Mouse (Mus musculus) right cerebral cortex, adult 18-20 months (tissue): Measurements from ENCODE around the gene Epha3.

Experiments used
- DNase-seq: peaks from one replicate; pipeline ENCODE4 v3.0.0; 2022; ENCODE audit warnings: mixed read lengths

Gene Epha3

DNA sequence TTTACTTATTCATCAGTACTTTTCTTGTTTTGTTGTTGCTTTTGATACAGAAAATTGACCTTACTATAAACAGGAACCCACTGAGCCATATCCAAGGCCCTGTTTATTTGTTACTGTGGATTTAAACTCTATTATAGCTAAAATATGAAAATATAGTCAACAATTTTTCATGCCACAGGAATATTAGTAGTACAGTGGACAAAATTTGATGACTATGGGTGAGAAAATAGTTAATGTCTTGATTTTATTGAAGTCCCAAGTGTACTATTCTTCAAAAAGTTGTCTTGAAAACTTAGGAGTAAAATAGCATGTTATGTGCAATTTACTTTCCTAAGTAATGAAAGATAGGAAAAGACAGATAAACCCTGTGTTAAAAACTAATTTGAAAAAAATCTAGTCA lies 217.4 kb downstream of the Epha3 start:
- DNase-seq, result no peak

DNA sequence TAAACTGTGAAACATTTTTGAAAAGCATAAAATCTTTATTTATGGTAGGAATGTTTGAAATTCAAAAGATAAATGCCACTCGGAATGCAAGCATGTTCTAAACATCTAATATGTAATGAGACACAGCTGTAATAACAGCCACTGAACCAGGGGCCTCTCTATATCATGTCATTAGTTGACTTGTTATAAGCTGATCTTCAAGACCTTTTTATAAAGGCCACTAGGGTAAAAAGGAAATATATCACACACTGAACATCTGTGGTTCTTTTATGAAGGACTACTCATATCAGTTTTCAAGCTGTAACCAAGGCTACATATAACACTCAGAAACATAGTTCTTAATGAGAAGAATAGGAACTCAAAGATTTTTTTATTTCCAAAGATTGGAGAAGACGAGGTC lies 221.3 kb downstream of the Epha3 start:
- DNase-seq, result no peak

DNA sequence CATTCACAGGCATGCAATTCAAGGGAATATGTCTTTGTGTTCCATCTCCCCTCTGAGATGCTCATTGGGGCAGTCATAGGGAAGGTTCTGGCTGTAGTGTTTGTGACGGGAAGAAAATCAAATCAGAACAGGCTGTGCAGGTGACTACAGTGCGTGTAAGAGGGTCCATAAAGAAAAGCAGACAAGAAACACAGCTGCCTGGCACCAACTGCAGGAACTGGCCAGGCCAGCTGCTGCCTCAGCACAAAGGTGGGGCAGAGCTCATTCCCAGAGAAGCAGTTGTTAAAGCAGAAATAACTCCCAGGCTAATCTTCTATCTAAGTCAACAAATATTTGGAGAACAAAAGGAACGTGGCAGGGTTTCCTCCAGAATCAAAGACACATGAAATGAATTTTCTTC lies 222.4 kb downstream of the Epha3 start:
- no peak for DNase-seq

DNA sequence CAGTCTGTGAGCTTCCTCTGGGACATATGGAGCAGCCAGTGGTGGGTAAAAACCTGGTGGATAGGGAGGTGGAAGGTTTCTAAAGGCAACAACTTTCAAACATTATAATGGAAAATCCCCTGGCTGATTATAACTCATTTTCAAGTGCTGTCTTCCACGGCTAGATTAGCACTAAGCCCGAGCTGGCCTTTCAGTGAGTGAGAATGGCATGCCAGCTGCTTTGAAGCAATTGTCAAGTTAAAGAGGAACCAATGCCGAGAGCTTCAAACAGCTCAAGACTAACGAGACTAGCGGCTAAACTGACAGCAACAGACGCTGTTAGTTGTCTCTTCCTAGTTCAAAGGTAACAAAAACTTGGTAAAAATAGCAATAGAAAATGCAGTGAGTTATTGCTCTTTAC lies 225.3 kb downstream of the Epha3 start:
- no peak for DNase-seq

DNA sequence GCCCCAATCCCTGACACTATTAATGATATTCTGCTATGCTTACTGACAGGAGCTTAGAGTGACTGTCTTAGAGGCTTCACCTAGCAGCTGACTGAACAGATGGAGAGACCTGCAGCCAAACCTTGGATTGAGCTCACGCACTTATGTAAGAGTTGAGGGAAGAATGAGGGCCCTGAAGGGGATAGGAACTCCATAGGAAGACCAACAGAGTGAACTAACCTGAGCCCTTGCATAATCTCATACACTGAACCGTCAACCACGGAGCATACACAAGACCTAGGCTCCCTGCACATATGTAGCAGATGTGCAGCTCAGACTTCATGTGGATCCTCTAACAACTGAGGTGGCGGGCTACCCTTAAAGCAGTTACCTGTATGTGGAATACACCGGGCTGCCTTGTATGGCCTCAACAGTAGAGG lies 230.2 kb downstream of the Epha3 start:
- DNase-seq, result no peak

DNA sequence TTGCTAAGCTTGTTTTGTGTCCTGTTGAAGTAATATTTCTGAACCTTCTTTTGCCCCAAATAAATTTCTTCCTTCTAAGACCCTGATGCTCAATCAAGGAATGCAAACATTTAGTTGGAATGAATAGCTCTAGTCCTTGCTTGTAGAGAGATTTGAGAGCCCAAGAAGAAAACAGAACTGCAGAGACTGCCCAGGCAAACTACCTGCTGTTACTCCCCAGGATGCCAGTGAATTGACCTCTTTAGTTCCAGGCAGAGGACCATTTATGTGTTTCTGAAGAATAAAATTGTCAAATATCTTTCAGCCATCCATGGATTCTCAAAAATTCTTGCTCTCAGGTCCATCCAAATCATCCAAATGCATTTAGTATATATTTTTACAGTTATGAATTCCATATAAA lies 238.7 kb downstream of the Epha3 start:
- no peak for DNase-seq

DNA sequence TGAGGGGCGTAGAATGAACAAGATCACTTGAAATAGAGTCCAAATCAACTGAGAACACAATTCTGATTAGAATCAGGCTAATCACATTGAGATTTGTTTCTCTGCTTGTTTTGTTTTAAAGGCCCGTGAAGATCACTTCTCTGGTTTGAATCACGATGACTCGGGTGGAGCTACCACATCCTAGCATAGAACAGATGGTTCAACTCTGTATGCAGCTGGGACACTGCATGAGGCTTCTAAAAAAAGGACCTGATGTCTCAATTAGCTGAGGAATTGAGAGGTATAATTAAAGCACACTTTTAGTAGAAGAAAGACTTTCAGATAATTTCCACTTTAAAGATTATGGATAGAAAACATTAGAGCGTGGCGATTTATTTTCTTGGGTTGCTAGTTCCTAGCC lies 242.1 kb downstream of the Epha3 start:
- peak; percentile 44 for DNase-seq

DNA sequence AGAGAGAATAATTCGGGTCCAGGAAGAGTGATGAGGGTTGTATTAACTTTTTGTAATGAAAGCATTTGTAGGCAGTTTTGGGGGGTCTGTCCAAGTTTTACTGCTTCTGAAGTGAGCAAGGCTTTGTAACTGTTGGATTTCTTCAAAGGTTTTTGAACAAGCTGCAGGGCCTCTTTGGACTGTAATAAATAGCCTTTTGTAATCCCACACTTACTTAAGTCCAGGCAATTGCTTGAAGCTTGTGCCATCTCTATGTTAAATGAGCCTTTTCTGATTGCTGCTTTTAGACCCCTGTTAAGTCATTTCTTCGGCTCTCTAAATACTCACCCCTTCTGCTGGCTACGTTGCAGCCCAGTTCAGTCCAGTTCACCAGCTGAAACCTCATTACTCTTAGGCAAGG lies 248.6 kb downstream of the Epha3 start:
- DNase-seq, result no peak

DNA sequence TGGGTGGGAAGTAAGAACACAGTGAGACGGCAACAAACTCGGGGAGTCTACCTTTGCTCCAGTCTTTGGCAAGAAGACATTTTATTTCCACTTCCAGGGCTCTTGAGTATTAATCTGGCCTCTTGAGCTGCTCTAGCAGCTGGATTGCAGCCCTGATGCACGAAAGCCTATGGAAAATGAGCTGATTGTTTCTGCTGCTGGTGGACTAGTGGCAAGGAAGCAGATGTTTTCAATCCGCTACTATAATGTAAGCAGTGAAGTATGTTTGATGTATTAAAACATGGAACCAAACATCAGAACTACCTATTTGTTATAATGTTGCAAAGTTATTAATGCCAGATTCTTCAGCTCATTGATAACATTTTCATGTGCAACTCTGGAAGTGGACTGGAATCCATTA lies 251.0 kb downstream of the Epha3 start:
- DNase-seq, result no peak

DNA sequence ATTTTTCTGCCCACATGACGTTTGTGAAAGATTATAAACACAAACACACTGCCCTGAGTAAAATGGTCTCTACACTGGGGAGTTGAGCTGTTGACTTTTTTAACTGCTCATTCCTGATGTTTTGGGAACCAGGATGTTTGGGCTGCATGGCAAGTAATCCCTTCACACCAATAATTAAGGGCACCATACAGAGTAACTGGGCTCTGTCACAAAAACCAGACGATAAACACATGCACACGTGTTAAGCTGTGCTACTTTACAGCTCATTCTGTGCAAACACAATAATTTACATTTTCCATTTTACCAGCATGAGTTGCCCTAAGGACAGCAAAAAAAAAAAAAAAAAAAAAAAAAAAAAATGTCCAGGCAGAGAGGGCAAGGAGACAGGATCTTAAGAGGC lies 263.7 kb downstream of the Epha3 start:
- DNase-seq, result no peak

DNA sequence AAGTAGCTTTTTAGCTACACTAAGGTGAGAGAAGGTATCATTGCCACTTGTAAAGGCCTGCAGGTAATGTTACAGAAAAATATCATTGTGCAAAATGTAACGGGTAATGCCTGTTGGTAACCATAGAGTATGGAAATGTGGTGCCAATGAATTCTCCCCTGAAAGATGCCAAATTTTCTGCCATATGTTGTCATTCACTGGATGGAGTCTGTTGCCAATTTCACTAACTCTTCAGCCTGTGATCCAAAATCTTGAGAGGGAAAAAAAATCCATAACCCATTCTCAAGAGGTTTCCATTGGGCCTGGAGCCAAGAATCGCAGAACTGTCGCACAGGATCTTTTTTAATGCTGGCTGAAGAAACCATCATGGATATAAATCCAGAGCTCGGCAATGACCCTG lies 269.3 kb downstream of the Epha3 start:
- peak; percentile 1 for DNase-seq

DNA sequence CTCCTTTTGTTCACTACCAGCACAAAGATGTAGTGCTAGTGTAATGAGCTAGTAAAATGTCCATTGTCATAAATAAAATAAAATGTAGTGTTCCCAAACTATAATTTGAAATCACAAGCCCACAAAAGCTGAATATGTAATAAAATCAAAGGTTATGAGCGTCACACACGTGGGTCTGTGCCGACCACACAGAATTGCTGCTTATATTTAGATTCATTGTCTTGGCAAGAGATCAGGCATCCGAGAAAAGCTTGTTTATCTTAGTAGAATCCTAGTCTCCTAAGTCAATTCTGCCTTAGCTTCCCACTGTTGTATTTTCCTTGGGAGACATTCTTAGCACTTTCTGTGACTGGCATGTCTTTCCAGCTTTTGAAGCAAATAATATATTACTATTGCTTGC lies 294.2 kb downstream of the Epha3 start:
- DNase-seq, result no peak

DNA sequence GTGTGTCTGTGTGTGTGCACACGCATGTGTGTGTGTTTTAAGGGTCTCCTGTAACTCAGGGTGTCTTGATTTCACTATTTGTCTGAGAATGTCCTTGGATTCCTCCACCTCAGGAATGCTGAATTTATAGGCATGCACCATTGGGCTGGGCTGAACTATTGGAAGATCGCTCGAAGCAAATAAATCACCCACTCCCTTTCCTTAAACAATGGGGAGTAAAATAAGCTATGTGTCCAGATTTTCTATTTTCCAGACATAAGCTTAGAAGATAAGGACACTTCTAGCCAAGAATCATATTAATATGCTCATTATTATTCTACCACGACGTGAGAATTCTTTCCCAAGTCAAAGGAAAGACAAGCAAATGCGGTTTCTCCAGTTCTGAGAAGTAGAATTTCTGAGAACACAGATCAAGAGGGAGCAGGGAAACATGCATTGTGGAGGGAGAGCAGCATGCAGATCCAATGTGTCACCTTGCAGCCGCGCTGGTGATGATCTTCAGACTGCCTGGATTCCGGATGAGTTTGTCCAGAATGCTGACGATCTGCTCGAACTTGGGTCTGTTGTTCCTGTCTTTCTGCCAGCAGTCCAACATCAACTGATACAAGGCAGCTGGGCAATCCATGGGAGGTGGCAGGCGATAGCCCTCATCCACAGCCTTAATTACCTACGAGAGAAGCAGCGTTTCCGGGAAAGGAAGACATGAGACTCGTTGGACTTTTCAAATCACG lies 297.7 kb downstream of the Epha3 start:
- DNase-seq, result no peak

DNA sequence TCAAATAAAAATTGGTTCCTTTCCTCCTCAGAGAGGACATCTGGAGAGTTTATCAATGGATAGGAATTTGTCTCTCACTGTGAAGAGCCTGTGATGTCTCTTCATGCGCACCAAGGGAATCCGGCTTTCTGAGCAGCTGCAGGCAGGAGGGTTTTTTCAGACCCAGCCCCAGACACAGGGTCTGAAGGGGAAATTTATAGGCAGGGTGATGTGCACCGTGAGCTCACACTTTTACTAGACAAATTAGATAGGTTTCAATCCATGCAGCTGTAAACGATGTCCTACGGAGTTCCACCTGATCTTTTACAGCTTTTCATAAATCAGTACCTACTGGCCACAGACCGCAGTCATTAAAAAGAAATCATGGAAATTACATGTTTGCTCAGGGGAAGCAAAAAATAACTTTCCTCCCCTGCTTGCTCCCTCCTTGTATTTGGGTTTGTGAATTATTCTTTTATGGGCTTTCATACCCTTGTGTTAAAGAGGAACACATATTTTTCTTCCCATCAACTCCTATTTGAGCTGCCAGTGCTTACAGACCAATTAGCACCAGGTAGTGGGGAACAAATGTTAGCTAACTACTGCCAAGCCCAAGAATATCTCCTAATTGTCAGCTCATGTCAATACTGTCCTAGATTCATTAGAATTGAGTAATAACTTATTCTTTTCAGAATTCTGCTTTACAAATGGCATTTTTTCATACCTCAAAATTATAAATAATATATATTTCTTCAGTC lies 307.4 kb downstream of the Epha3 start:
- no peak for DNase-seq

DNA sequence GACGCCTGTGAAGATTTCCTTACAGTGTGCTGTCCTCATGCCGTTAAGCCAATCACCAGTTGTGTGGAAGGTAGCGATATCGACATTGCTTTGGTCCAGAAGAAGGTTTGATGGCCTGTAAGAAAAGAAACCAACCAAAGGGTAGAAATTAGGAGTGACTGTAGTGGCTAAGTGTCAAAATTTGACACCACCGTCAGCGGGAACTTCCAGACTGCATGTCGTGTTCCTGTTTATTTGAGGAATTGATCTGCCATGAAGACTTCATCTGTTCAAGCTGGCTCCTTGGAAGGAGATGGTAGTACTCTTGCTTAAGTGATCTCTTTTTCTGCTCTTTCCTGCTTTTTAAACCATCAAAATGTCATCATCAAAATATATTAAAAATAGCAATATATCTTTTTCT lies 311.4 kb downstream of the Epha3 start:
- DNase-seq, result no peak

DNA sequence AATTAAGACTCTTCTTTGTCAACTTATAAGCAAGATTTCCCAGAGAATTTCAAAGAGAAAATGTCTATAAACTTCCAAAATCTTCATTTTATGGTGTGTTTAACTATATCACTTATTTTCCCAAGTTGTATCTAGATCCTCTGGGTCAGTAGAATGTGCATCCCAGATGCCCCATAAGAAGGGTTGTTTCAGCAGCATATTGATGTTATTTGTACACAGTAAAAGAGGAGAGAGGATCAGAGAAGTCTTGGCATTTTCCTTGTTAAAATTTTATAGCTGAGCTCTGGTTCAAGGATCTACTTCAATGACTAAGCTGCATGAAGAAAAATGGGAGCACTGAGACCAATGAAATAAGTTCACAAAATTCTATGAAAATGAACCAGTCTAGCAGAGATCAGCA lies 324.5 kb downstream of the Epha3 start:
- DNase-seq, result no peak

DNA sequence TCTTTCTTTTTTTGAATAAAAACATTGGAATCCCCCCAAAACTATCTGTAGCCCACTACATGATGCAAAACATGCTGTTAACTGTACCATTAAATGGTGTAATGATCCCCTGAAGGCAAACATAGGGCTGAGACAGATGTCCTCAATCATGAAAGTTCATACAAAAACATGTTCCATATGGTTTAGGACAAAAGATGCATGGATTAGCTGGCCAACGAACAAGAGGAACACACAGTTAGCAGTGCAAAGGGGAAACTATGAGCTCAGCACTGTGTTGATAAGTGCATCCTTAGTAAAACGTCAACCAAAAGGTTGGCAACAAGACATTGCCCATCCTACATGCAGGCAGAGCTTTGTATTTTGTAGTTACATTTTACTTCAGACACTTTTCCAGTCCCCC lies 335.2 kb downstream of the Epha3 start:
- no peak for DNase-seq

DNA sequence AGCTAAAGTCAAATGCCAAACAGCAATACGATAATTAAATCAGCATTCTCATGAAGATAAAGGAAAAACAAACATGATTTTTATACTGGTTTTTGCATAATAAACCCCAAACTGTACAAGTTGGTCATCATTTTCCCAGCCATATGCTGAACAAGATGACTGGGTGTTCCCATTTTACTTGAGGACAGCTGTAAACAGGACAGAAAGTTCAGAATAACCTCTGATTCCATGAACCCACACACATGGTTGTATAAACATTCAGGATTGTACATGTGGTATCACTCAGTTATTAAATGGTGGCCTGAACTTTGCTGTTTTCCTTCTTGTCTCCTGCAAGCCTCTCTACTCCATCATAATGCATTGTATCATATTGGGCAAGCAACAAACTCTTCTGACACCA lies 346.3 kb downstream of the Epha3 start:
- no peak for DNase-seq

DNA sequence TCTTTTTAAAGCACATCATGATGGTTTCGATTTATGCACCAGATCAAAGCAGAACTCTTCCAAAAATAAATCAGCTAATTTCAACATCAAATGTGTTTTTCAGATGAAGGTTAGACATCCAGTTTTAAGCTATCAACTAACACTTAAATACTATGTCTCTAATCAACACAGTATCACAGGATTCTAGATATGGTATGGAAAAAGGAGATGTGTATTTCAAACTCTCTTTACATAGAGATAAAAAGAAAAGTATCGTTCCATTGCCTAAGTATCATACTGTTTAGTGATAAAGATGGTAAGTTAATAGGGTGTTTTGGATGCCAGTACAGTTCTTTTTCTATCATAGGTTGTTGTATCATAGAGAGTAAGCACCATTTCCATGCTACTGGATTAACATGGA lies 353.9 kb downstream of the Epha3 start:
- no peak for DNase-seq

DNA sequence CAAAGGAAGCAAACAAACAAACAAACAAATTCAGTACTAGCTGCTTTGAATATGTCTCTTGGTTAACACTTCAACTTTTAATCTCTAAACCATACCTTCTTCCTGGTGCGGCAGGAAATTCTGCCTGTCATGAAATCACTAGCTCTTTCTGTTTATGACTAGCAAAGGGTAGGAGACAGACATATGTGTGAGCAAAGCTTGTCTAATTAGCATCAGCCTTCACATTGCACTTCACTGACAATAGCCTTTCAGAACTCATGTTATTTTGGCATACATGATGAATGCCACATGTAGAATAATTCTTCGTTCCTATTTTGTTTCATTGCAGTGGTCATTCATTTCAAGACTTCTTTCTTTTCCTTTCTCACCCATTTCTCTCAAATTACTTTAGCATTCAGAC lies 357.5 kb downstream of the Epha3 start:
- DNase-seq, result no peak

DNA sequence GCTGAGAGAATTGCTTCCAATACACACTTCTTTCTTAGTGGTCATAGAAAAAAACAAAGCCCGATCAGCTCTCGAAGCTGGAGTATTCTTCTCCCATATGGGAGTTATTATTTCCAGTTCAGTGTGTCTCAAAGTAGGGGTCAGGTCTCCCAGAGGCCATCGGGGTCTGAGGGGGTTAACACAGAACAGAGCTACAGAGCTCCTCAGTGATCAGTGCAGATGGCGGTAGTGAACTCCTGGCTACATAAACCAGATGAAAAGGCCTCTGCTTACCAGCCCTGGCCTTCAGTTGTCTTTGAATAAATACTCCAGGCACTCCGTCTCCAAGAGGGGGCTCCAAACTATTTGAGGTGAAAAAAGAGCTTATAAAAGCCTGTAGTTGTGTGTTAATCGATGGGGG lies 362.5 kb downstream of the Epha3 start:
- no peak for DNase-seq

DNA sequence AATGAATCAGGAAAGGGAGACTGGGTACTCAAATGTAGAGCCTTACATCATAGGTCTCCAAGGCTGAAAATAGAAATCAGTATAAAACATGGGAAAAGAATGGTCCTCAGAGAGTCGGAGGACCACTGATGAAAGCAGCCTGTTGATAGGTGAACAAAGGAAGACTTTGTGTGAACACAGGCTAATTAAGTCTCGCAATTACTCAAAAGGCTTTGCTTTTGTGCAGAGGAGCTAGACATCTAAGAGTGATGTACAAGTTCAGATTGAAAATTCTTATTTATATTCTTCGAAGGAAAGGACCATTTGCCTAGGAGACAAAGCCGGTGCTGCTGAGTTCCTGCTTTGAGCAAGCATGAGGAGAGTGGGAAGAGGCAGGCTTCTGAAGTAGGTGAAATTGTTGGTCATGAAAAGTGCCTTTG lies 363.0 kb downstream of the Epha3 start:
- no peak for DNase-seq
